Mouse (Mus musculus): ENCODE measurements around the gene Olr1.
"Not testable (repeated sequence)": the region's sequence is repeated elsewhere in the genome, so short reads cannot be mapped to it uniquely, and the experiment has no call there.

Olr1 gene

DNA sequence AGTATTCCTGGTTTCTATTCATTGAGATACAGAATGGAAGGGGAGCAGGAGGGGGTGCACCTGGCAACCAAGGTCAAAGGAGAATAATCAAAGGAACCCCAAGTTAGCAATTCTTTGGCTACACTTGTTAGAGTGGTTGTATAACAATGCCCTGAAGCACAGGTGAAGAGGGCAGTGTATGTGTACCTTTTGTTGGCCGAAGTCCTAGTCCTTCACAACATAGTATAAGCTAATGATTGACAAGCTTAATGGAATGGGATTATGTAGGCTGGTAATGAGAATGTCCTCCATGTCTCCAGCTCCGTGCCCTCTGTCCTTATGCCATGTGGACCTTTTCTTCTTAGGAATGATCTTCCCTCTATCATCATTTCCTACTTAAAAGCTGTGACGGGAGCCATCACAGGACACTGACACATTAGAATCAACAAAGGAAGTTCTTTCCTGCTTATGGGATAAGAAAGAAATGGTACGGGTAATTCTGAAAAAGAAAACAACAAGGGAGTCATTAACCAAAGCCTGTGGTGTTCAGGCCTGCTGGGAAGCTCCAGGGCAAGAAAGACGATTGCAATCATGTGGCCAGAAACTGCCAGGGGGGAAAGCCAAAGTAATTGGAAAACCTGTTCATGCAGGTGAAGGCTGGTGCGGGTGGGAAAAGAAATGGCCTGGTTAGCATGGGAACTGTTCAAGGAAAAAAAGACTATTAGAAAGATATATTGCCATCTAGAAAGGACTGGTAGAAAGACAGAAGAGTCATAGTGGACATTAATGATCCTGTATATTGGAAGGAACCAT is 3.4 kb upstream of the Olr1 start:
- peak; percentile 67 for DNase-seq

DNA sequence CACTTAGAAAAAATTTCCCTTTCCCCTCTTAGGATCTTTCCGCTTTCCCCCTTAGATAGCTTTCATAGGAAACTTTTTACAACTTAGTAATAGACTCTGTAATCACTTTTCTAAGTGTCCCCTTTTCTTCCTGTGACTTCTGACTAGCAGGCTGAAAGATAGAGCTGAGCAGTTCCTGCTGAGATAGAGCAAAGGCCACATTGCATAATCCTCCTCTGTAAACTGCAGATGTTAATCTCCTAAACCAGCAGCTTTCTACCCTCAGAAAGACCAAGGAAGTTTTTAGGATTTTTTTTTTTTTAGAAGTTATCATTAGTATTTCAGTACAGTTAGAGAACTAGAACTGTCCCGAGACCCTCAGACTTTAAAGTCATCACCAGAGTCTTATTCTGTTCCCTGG is 3.5 kb downstream of the Olr1 start:
- DNase-seq: no peak

DNA sequence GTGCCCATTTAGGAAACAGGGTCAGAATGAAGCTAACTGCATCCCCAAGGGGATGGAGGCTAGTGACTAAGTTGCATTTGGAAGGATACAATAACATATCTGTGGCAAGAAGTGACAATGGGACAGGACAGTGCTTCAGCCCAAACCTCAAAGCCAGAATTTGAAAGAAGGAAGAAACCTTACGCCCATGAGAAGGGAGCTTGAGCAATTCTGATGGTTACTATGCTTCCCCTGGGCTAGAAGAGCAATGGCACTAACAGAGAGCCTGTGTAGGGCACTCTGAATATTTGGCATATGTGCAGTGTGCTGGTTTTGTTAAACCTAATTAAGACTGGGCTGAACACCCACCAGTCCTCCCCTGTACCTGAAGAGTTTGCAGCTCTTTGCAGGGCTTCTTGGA is 7.4 kb downstream of the Olr1 start:
- not testable (repeated sequence) for DNase-seq

DNA sequence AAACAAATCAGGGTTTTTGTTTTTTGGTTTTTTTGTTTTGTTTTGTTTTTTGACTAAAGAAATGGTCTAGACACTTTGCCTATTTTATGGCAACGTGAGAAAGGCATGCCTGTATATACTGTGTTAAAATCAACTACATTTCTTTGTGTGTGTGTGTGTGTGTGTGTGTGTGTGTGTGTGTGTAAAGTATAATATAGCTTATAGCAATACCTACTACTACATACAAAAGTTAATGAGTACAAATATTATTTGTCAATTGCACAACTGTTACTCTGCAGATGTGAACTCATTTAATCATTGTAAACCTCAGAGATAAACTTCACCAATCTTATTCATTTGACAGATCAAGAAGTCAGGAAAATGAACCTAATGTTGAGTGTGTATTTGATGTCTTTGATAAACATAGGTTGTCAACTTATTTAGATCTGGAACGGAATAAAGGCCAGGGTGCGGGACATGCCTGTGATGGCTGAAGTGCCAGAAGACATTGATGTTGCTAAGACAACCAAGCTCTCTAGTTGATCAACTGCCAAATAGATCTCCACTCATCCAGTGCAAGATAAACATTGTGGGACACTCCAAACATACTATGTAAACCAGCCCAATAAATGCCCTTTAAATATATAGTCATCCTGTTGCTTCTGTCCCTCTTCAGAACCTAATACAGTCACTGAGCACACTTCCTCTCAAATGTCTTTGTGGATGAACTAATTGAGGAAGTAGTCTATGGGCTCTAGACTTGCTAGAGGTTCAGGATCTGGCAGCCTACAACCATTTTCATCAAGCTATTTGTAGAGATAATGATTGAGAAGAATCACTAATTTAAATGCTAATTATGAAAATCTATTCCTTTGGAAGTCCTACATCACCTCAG is 9.4 kb downstream of the Olr1 start:
- DNase-seq: no peak

DNA sequence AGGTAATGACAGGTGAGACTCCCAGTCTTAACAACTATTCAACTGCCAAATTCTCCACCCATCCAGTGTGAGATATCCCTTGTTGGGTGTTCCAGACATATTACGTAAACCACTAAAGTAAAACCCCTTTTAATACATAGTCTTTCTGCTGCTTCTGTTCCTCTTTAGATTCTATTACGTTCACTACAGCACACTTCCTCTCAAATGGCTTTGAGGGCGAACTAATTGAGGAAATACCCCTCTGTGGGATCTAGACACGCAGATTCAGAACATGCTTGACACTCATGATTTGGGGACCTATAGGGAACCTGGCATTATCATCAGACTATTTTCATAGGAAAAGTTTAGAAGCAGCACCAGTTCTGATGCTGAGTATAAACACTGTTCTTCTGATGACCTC is 12.0 kb downstream of the Olr1 start:
- DNase-seq: no peak

DNA sequence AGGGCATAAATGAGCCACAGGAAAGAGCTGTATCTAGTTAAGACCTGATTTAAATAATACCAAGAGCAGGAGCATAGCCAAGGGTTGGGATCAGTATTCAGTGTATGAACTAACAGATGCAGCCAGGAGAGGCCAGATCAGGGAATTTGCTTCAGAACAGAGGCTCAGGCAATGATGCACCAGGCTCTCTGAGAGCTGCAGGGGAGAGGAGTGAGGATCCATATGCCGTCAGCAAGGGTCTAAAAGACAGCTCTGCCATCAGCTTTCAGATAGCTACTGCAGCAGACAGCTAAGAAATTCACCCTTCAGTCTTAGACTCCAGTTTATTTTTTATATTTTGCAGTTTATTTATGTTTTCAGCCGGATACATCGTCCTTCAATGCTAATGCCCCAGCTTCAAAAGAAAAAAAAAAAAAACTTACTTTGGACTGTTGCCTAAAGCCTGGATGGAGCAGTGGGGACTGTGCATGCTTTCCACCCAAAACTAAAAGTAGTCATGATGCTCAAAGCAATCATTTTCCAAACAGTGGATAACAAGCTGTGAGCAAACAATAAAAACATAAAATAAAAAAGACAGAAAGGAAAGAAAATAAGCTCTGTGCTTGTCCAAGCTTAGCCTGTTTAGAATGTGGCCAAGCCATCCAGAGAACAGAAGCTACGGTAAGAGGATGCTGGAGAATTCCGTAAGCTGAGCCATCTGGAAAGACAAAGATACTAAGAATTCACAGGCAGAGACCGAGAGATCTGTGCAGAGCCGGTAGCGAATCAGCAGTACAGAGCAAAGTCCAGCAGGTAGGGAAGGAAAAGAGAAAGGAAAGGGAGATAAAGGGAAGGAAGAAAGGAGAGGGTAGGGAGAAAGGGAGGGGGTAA is 26.6 kb downstream of the Olr1 start:
- no peak for DNase-seq

DNA sequence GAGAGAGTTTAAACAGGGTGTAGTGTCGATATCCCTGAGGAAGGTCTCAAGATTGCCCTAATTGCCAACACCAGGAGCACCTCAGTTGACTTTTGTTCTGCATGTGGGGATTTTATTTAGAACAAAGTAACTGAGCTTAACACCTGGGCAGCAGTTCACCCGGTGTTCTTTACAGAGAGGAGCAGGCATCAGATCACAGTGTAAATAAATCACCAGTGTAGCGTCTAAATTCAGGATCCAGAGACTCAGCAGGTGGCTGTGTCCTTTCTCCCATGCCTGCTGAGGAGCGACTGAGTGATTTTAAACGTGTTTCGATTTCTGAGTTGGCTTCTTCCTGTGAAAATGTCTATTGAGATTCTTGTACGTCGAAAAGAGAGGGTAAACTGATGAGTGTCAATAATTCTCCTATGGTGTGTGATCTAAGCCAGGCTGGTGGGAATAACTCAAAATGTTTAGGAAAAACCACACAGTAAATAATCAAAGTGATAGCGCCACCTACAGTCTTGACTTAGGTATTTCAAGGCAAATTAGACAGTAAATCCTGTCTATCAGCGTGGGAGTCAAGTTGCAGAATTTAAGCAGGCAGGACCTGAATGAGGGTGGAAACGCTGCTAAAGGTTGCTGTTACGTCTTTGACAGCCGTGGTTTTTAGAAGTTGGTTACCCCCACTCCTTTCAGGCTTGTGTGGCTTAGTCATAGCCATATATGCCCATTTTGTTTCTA is 30.4 kb downstream of the Olr1 start:
- DNase-seq: peak; percentile 31

DNA sequence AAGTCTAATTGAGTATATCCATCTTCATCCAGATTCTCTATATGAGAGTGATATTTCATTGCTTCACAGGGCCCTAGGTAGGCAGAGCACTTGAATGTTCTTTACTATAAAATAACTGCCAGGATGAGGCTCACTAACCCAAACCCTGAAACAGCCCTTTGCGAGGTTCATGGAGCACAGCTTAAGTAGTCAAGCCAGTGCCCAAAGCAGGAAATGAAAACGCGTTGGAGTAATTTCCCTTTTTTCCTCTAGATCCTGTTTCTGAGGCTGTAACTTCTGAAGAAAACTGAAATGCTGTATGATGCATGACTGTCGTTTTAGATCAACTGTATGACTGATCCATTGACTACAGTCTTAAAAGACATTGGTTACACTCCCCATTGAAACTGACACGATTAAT is 34.3 kb downstream of the Olr1 start:
- no peak for DNase-seq

DNA sequence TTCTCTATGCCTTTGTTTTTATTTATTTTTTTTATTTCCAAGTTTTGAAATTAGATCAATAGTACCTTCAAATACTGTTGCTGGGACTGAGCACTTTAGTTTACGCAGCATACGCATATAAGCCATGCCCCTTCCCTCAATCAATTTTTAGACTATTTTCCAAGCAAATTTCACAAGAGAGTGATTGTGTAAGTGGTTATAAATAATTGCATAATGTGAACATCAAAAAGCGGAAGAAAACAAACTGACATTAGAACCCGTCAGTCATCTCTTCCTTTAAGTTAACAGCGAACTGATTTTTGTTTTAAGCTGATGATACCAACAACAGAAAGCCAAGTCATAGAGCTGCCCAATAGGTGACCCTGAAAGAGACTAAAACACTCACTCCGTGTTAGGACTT is 35.6 kb downstream of the Olr1 start:
- DNase-seq: no peak

DNA sequence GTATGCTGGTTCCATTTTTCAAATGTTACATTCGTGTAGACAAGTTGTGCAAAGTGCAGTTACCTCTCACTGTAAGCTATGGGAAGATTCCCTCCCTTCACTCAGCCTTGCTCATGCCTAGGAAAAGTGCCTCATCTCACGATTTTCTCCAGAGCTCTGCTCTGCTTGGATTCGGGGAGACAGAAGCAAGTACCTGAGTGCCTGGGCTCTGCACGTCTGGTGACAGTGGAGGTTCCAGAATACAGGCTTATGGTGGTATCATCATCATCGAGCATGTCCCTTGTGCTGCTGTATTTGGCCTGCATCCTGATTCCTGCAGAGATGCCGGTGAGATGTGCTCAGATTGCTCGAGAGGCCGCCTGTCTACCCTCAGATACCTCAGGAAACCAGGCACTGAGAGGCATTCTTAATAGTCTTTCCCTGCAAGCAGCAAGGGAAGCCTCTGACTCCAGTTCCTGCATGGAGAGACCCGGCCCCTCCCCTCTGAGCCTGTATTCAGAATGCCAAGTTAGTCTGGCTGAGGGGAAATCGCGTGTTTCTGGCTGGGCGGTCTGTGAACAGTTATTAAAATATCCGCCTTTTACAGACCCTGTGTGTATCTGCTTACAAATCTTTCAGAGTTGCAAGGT is 55.4 kb downstream of the Olr1 start, which contains the start of gene Clec1a:
TSS of gene Clec1a (minus strand) at position 590 of the 629 bp plus-strand sequence.
- peak; percentile 55 for DNase-seq

DNA sequence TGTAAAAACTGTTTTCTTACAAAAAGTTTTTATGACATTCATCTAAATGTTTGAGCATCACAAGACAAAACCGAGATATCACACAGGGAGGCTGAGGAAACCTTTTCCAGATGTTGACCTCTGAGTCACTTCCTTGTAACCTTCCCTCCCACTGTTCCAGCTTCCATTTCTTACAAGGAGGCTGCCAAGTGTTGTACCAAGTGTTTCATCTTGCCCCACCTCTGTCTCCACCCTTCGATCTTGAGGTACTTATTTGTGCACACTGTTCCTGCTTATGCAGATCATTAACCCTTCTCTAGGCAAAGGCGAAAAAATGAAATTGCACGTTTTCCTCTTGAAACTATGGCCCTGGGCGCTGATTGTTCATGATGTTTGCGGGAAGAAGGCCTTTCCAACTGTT is 57.2 kb downstream of the Olr1 start:
- DNase-seq: no peak

DNA sequence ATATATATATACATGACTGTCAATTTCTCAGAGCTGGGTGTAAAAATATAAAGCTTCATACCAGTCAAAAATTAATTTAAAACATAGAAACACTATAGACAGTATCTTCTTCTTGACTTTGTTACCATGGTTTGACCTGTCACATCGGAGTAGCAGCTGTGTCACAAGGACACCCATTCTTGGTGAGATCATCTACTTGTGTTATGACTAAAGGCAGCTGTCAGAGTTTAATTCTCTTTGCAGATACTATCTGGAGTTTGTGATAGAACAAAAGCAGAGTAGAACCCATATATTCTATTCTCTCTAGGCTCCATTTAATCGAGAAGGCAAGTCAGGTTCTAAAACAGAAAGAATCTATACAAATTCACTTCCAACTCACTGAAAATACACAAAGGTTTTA is 68.9 kb downstream of the Olr1 start:
- DNase-seq: no peak

DNA sequence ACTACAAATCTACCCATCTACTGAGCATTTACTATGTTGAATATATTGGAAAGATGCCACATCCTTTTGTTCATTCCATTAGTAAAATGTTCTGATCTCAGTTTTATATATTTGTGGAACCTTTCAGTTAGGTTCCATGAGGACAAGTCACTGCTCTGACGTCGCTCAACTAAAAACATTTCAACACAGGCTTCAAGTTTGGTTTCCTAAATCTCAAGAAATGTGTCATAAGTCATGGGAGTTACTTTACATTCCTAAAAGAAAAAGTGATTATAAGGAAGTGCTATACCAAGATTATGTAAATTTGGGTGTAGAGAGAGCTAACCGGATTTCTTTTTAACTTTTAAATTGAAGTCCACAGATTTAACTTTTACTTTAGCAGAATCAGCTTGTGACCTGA is 70.9 kb downstream of the Olr1 start:
- no peak for DNase-seq
